Mouse (Mus musculus): Measurements from ENCODE around the gene Ikzf4.

- TF ChIP-seq EP300 (IDR thresholded peaks at IDR 0.05; ENCODE audit: low read depth) (no peak), CTCF (IDR thresholded peaks at IDR 0.05; ENCODE audit: low read depth) (no peak)
Observed at GRCm38 (mm10) chr10:128587120-128587519, 58.7 kb downstream of the Ikzf4 start.

Data from liver, embryonic 14.5 days (tissue).